Mouse (Mus musculus): ENCODE measurements around the gene Gm37419.

Gm37419 gene

GRCm38 (mm10) chr16:23988466-23989208 is at the start of gene Gm37419, which contains the start of gene Bcl6:
TSS of gene Gm37419 (plus strand) at chr16:23988482.
TSS of gene Bcl6 (minus strand) at chr16:23988852.
- DNase-seq (ENCODE audit: low spot score): peak; percentile 86

GRCm38 (mm10) chr16:23944801-23945200 is 43.5 kb upstream of the Gm37419 start:
- DNase-seq (ENCODE audit: low spot score): no peak

GRCm38 (mm10) chr16:23947654-23948053 is 40.6 kb upstream of the Gm37419 start:
- no peak for DNase-seq (ENCODE audit: low spot score)

GRCm38 (mm10) chr16:23952101-23952727 is 36.1 kb upstream of the Gm37419 start:
- no peak for DNase-seq (ENCODE audit: low spot score)

- DNase-seq (ENCODE audit: low spot score): peak; percentile 26
Observed at GRCm38 (mm10) chr16:23953189-23953958, 34.9 kb upstream of the Gm37419 start.

GRCm38 (mm10) chr16:23953959-23954260 is 34.4 kb upstream of the Gm37419 start:
- no peak for DNase-seq (ENCODE audit: low spot score)

GRCm38 (mm10) chr16:23958938-23959337 is 29.3 kb upstream of the Gm37419 start:
- no peak for DNase-seq (ENCODE audit: low spot score)

- no peak for DNase-seq (ENCODE audit: low spot score)
Observed at GRCm38 (mm10) chr16:23962401-23962800, 25.9 kb upstream of the Gm37419 start.

GRCm38 (mm10) chr16:23963896-23964668 is 24.2 kb upstream of the Gm37419 start:
- no peak for DNase-seq (ENCODE audit: low spot score)

- DNase-seq (ENCODE audit: low spot score): no peak
Observed at GRCm38 (mm10) chr16:23964706-23965367, 23.4 kb upstream of the Gm37419 start.

- DNase-seq (ENCODE audit: low spot score): no peak
Observed at GRCm38 (mm10) chr16:23966066-23966465, 22.2 kb upstream of the Gm37419 start.

GRCm38 (mm10) chr16:23967301-23967700 is 21.0 kb upstream of the Gm37419 start:
- DNase-seq (ENCODE audit: low spot score): no peak

GRCm38 (mm10) chr16:23968888-23969287 is 19.4 kb upstream of the Gm37419 start:
- no peak for DNase-seq (ENCODE audit: low spot score)

GRCm38 (mm10) chr16:23969919-23970318 is 18.4 kb upstream of the Gm37419 start:
- no peak for DNase-seq (ENCODE audit: low spot score)

GRCm38 (mm10) chr16:23972126-23972740 is 16.0 kb upstream of the Gm37419 start:
- no peak for DNase-seq (ENCODE audit: low spot score)

GRCm38 (mm10) chr16:23972901-23973300 is 15.4 kb upstream of the Gm37419 start:
- no peak for DNase-seq (ENCODE audit: low spot score)

GRCm38 (mm10) chr16:23973635-23974367 is 14.5 kb upstream of the Gm37419 start:
- no peak for DNase-seq (ENCODE audit: low spot score)

GRCm38 (mm10) chr16:23976196-23976595 is 12.1 kb upstream of the Gm37419 start:
- no peak for DNase-seq (ENCODE audit: low spot score)

GRCm38 (mm10) chr16:23977732-23978131 is 10.6 kb upstream of the Gm37419 start:
- DNase-seq (ENCODE audit: low spot score): no peak

- no peak for DNase-seq (ENCODE audit: low spot score)
Observed at GRCm38 (mm10) chr16:23978495-23978894, 9.8 kb upstream of the Gm37419 start.
